Mouse (Mus musculus): ENCODE results near the gene Lins1.

The Lins1 gene

GRCm38 (mm10) chr7:66729232-66729631 is 39.5 kb downstream of the Lins1 start:
- no peak for DNase-seq (ENCODE audit: low read depth, low spot score)

- no peak for DNase-seq (ENCODE audit: low read depth, low spot score)
Observed at GRCm38 (mm10) chr7:66733431-66733830, 43.7 kb downstream of the Lins1 start.

- no peak for DNase-seq (ENCODE audit: low read depth, low spot score)
Observed at GRCm38 (mm10) chr7:66733882-66734281, 44.2 kb downstream of the Lins1 start.

GRCm38 (mm10) chr7:66734466-66734865 is 44.8 kb downstream of the Lins1 start:
- DNase-seq (ENCODE audit: low read depth, low spot score) = no peak

GRCm38 (mm10) chr7:66734993-66735392 is 45.3 kb downstream of the Lins1 start:
- no peak for DNase-seq (ENCODE audit: low read depth, low spot score)

- no peak for DNase-seq (ENCODE audit: low read depth, low spot score)
Observed at GRCm38 (mm10) chr7:66737418-66737817, 47.7 kb downstream of the Lins1 start.

- DNase-seq (ENCODE audit: low read depth, low spot score) = no peak
Observed at GRCm38 (mm10) chr7:66741008-66741407, 51.3 kb downstream of the Lins1 start.

GRCm38 (mm10) chr7:66741412-66741811 is 51.7 kb downstream of the Lins1 start:
- DNase-seq (ENCODE audit: low read depth, low spot score) = no peak

GRCm38 (mm10) chr7:66743377-66743781 is 53.7 kb downstream of the Lins1 start, which contains the start of gene Cers3:
Cers3 (plus strand) TSS chr7:66743504.
- DNase-seq (ENCODE audit: low read depth, low spot score) = peak; percentile 65

GRCm38 (mm10) chr7:66746972-66747371 is 57.3 kb downstream of the Lins1 start:
- no peak for DNase-seq (ENCODE audit: low read depth, low spot score)

GRCm38 (mm10) chr7:66749998-66750397 is 60.3 kb downstream of the Lins1 start:
- DNase-seq (ENCODE audit: low read depth, low spot score) = no peak

- DNase-seq (ENCODE audit: low read depth, low spot score) = no peak
Observed at GRCm38 (mm10) chr7:66753816-66754215, 64.1 kb downstream of the Lins1 start.

- no peak for DNase-seq (ENCODE audit: low read depth, low spot score)
Observed at GRCm38 (mm10) chr7:66755611-66756010, 65.9 kb downstream of the Lins1 start.
